Mouse (Mus musculus) hindbrain, embryonic 14.5 days (tissue): ENCODE results near the gene Nt5c3b. TPM values are rescaled to one million over a fixed set of nuclear protein-coding genes. Genes with fewer than 3 reads are reported as not detected.

Source experiments
- ATAC-seq: fragments of 200-750 bp; cut with Nextera tagmentation; 2 replicates; pipeline ENCODE4 v1.8.0; 2017; ENCODE audit warnings: moderate number of reproducible peaks, mild to moderate bottlenecking, moderate TSS enrichment, moderate library complexity; ENCODE audit not compliant: low FRiP score
- DNase-seq: peaks from one replicate; pipeline ENCODE4 v3.0.0-alpha.2; 2015; ENCODE audit warnings: low spot score
- H3K27ac ChIP-seq: fragments of 300-500 bp; sonication (generic); 2 replicates; pipeline ENCODE4 v1.5.1; 2014; ENCODE audit warnings: mild to moderate bottlenecking, moderate library complexity
- H3K27me3 ChIP-seq: fragments of 300-500 bp; sonication (generic); 2 replicates; pipeline ENCODE4 v1.6.1; 2014; ENCODE audit warnings: mild to moderate bottlenecking, low read length, mixed read lengths; ENCODE audit not compliant: control insufficient read depth, insufficient read depth
- H3K36me3 ChIP-seq: fragments of 300-500 bp; sonication (generic); replicated peaks from 2 replicates; pipeline ENCODE4 v1.6.1; 2014; ENCODE audit not compliant: control insufficient read depth, insufficient read depth
- H3K4me1 ChIP-seq: fragments of 300-500 bp; sonication (generic); replicated peaks from 2 replicates; pipeline ENCODE4 v1.6.1; 2014; ENCODE audit warnings: antibody characterized with exemption, low read length, mixed read lengths; ENCODE audit not compliant: control insufficient read depth, insufficient read depth
- H3K4me2 ChIP-seq: fragments of 300-500 bp; sonication (generic); replicated peaks from 2 replicates; pipeline ENCODE4 v1.6.1; 2014; ENCODE audit warnings: mild to moderate bottlenecking, moderate library complexity
- H3K4me3 ChIP-seq: fragments of 300-500 bp; sonication (generic); replicated peaks from 2 replicates; pipeline ENCODE4 v1.5.1; 2014; ENCODE audit warnings: mild to moderate bottlenecking, low read length
- H3K9ac ChIP-seq: fragments of 300-500 bp; sonication (generic); 2 replicates; pipeline ENCODE4 v1.6.1; 2014
- H3K9me3 ChIP-seq: fragments of 300-500 bp; sonication (generic); 2 replicates; pipeline ENCODE4 v1.6.1; 2016; ENCODE audit warnings: low read length; ENCODE audit not compliant: control insufficient read depth
- WGBS: fragments of 180-500 bp; shearing (Covaris S2); extraction: QIAGEN DNeasy Blood & Tissue Kit; methylation state at CpG from one replicate; pipeline ENCODE4 v1.1.7; 2014; 5-methylcytosine and 5-hydroxymethylcytosine counted together
- microRNA-seq: library from miRNA; unstranded; fragments of <30 nt; microRNA quantifications from one replicate; pipeline ENCODE4, GENCODE M21; 2016
- polyA plus RNA-seq: library from polyadenylated mRNA; unstranded; fragments of >200 nt; fragmentation: Nextera tagmentation; extraction: Ambion mirVana; gene quantifications from 2 replicates; pipeline ENCODE4 v1.2.1, GENCODE M21; 2014

The Nt5c3b gene
- polyA plus RNA-seq, 1 experiment from 2014 or later = 101 TPM

DNA sequence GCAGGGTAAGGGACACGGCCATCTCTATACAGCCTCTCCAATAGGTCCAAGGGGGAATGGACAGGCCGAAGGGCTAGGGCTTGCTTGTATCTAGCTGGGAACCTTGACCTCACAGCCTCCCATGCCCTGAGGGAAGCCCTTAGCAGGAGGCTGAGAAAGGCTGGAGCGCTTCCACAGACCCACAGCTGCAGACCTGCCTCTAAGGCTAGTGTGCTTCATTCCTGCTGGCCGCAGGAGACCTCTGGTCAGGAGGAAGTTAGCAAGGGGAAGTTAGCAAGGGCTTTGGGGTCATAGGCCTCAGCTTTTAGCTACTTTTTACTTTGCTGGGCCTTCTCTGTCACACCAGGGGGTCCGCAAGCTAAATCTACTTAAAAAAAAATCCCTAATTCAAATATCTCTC lies 63.2 kb downstream of the Nt5c3b start:
- no peaks in the 10 kb centered on the region for H3K27me3 ChIP-seq
- no peak overlapping the region for H3K4me3 ChIP-seq
- H3K9me3 ChIP-seq = no peaks in the 10 kb centered on the region
- no peak for DNase-seq
- peaks cover 96% of the 10 kb centered on the region for H3K36me3 ChIP-seq
- no peak overlapping the region for H3K27ac ChIP-seq
- H3K4me2 ChIP-seq = no peak overlapping the region
- ATAC-seq = no peak
- 90% methylated on average over 5 of the region's 5 CpGs for WGBS
- H3K9ac ChIP-seq = no peak overlapping the region
- no peaks in the 10 kb centered on the region for H3K4me1 ChIP-seq

DNA sequence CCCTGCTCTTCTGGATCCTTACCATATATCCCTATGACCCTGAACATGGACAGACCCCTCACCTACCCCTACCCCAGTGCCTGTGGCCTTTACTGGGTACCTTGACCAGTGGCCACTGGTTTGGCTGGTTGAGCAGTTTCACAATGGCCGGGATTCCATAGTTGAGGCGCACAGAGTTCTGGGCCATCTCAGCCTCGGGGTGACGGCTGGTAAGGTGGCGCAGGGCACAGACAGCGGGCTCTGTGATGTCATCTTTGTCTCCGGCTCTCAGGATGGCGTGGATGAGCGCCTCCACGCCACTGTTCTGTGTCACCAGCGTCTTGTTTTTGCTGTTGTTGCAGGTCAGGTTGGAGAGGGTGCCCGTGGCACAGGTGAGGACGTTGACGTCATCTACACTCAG lies 63.6 kb downstream of the Nt5c3b start:
- Histone ChIP-seq H3K4me2 (no peak overlapping the region), H3K27me3 (no peaks in the 10 kb centered on the region), H3K4me1 (no peaks in the 10 kb centered on the region), H3K9ac (no peak overlapping the region), H3K4me3 (no peak overlapping the region), H3K36me3 (peaks cover 96% of the 10 kb centered on the region), H3K9me3 (no peaks in the 10 kb centered on the region), H3K27ac (no peak overlapping the region)
- 94% methylated on average over 14 of the region's 14 CpGs for WGBS
- ATAC-seq (no peak), DNase-seq (no peak)

DNA sequence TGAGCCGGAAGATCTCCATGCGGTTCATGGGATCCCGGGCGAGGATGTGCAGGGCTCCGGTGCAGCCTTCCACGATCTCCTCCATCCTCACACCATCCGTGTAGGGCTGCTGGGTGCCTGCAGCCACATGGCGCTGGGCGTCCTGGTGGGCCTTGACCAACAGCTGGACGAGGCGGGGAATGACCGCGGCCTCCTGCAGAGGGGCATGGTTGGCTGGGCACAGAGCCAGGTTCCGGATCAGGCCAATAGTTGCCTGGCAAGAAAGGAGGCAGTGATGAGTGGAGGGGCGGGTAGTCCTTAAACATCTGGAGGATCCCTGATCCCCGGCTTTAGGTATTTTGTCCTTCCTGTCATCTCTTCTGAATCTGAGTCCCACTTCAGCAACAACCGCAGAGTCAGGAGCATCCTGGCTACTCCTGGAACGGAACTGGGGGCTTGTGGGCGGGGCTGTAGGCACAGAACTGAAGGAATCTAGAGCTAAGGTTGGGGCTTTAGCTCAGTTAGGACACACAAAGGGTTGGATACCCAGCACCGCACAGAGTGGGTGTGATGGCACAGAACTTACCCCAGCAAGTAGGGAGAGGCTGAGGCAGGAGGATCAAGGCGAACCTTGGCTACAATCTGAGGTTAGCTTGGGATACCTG lies 64.7 kb downstream of the Nt5c3b start:
- Histone ChIP-seq H3K9me3 (no peaks in the 10 kb centered on the region), H3K27ac (no peak overlapping the region), H3K4me3 (no peak overlapping the region), H3K27me3 (no peaks in the 10 kb centered on the region), H3K36me3 (peaks cover 96% of the 10 kb centered on the region), H3K4me1 (no peaks in the 10 kb centered on the region), H3K9ac (no peak overlapping the region), H3K4me2 (no peak overlapping the region)
- 89% methylated on average over 21 of the region's 21 CpGs for WGBS
- DNase-seq = no peak
- no peak for ATAC-seq

DNA sequence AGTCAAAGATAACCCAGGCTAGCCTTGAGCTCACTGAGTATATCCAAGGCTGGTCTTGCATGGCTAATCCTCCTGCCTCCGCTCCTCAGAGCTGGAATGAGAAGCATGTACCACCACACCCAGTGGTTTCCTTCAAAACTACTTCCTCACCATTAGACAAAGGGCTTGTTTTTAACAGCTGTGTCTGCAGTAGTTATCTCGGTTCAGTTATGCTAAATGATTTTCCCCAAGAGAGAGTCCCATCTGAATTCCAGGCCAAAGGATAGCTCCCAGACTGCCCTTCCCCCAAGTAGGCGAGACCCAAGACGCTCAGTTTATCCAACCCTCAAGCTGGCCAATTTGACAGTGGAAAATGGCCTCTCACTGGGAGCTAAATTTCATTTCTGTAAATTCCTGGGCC lies 65.6 kb downstream of the Nt5c3b start:
- Histone ChIP-seq H3K9me3 (no peaks in the 10 kb centered on the region), H3K4me2 (no peak overlapping the region), H3K36me3 (peaks cover 96% of the 10 kb centered on the region), H3K27me3 (no peaks in the 10 kb centered on the region), H3K4me1 (no peaks in the 10 kb centered on the region), H3K9ac (no peak overlapping the region), H3K4me3 (no peak overlapping the region), H3K27ac (no peak overlapping the region)
- DNase-seq (no peak), ATAC-seq (no peak)
- 62% methylated on average over 4 of the region's 4 CpGs for WGBS

DNA sequence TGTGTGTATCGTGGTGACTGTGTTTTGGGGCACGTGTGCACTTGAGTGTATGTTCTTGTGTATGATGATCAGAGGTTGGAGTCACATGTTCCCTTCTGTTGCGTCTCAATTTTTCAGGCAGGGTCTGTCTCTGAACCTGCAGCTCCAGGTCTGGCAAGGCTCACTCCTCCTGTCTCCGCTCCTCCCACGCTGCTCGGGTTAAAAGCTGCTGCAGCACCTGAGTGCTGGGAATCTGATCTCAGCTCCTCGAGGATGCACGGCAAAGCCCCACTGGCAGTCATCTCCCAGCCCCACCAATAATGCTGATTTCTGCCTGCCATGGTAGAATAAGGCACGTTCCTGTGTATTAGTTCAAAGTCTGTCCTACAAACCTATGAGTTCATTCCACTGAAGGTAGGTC lies 66.5 kb downstream of the Nt5c3b start:
- Histone ChIP-seq H3K4me1 (no peaks in the 10 kb centered on the region), H3K36me3 (peaks cover 96% of the 10 kb centered on the region), H3K4me2 (no peak overlapping the region), H3K9ac (no peak overlapping the region), H3K27me3 (no peaks in the 10 kb centered on the region), H3K4me3 (no peak overlapping the region), H3K9me3 (no peaks in the 10 kb centered on the region), H3K27ac (no peak overlapping the region)
- WGBS = 93% methylated on average over 9 of the region's 9 CpGs
- DNase-seq (no peak), ATAC-seq (no peak)

Small RNA genes lying within 50 kb of the gene (microRNA-seq; reads per million reads assigned to microRNA genes)
- not detected for gene Gm27374
- 0.81 reads per million for gene Mir7116

Other genes with a start within 250 kb of the Nt5c3b start
- gene Krt9, start 248.6 kb downstream of the Nt5c3b start, polyA plus RNA-seq = not detected in 2 replicates
- 0.23 TPM in 1 of 2 replicates, not detected in the other for gene Krt14, start 234.3 kb downstream of the Nt5c3b start, polyA plus RNA-seq
- not detected in 2 replicates for gene Krt16, start 192.9 kb downstream of the Nt5c3b start, polyA plus RNA-seq
- 0.13 and 0.16 TPM in 2 replicates for gene Krt17, start 180.8 kb downstream of the Nt5c3b start, polyA plus RNA-seq
- not detected in 2 replicates for gene Krt42, start 171.9 kb downstream of the Nt5c3b start, polyA plus RNA-seq
- 1,239 and 1,372 TPM in 2 replicates for gene Eif1, start 121.9 kb downstream of the Nt5c3b start, polyA plus RNA-seq
- gene Gast, start 107.4 kb downstream of the Nt5c3b start, polyA plus RNA-seq = 0.50 TPM in 1 of 2 replicates, not detected in the other
- gene Hap1, start 85.7 kb downstream of the Nt5c3b start, polyA plus RNA-seq = 105 and 137 TPM in 2 replicates
- 59.6 and 60.2 TPM in 2 replicates for gene Jup, start 44.0 kb downstream of the Nt5c3b start, polyA plus RNA-seq
- gene P3h4, start 27.0 kb downstream of the Nt5c3b start, polyA plus RNA-seq = 19.1 and 20.4 TPM in 2 replicates
- gene Fkbp10, start 26.1 kb downstream of the Nt5c3b start, polyA plus RNA-seq = 22.7 and 24.7 TPM in 2 replicates
- gene Klhl10, start 109 bp upstream of the Nt5c3b start, polyA plus RNA-seq = 0.52 and 0.74 TPM in 2 replicates
- gene Klhl11, start 30.9 kb upstream of the Nt5c3b start, polyA plus RNA-seq = 15.6 and 17.7 TPM in 2 replicates
- 224 and 244 TPM in 2 replicates for gene Acly, start 86.2 kb upstream of the Nt5c3b start, polyA plus RNA-seq
- 2.0 and 2.7 TPM in 2 replicates for gene Ttc25, start 103.8 kb upstream of the Nt5c3b start, polyA plus RNA-seq
- 47.2 and 53.3 TPM in 2 replicates for gene Cnp, start 133.1 kb upstream of the Nt5c3b start, polyA plus RNA-seq
- gene Nkiras2, start 177.4 kb upstream of the Nt5c3b start, polyA plus RNA-seq = 103 TPM in 2 replicates
- gene Dnajc7, start 178.4 kb upstream of the Nt5c3b start, polyA plus RNA-seq = 91.0 and 91.6 TPM in 2 replicates